Mouse (Mus musculus) kidney, postnatal 25 days (tissue): ENCODE results near the gene Magea5.
"Not testable (repeated sequence)": the region's sequence is repeated elsewhere in the genome, so short reads cannot be mapped to it uniquely, and the experiment has no call there.

Experiments
- DNase-seq, 2 experiments: peaks; one replicate each; pipeline ENCODE4 v3.0.0; 2021; ENCODE audit warnings: mixed read lengths in 2 of 2

The Magea5 gene

GRCm38 (mm10) chrX:155063045-155063444, at the start of gene Magea5:
TSS of gene Magea5 (minus strand) at chrX:155063145.
- DNase-seq: not testable (repeated sequence)

GRCm38 (mm10) chrX:155098024-155098423, 35.1 kb upstream of the Magea5 start:
- DNase-seq: peak in 1 of 2 experiments; percentile 17

GRCm38 (mm10) chrX:155093566-155093965, 30.6 kb upstream of the Magea5 start, which contains the start of gene Magea2:
TSS of gene Magea2 (minus strand) at chrX:155093666.
- not testable (repeated sequence) for DNase-seq

- not testable (repeated sequence) for DNase-seq
Observed at GRCm38 (mm10) chrX:155089693-155090092, 26.7 kb upstream of the Magea5 start, which contains the start of gene Magea1. TSS of gene Magea1 (minus strand) at chrX:155089793.
